Mouse (Mus musculus): ENCODE data around the gene Gab2.
"Not testable (repeated sequence)": the region's sequence is repeated elsewhere in the genome, so short reads cannot be mapped to it uniquely, and the experiment has no call there.

The Gab2 gene

GRCm38 (mm10) chr7:97210064-97210685 lies 128.8 kb downstream of the Gab2 start:
- in situ Hi-C loops (cut with MboI; ENCODE audit: low pct_unique_long_range_greater_than_20kb in 1 of 2, low sequenced_read_pairs in 2 of 2, unreplicated experiment in 1 of 2) = no loop called here

DNA sequence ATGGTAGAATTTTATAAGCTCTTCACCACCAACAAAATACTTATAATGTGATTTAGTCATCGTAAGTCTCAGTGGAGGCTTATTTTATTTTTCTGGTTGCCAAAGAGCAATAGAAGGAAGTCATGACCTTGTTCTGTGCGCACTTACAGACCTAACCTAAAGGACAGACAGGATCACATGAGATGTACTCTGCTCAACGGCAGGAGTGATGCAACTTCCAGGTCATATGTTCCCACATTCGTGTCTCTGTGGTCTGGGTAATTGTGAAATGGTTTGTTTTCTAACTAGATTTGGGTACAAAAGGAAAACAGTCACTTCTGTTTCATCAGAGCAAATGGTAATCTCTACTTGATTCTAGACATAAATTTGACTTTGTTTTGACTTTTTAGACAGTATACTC lies 129.7 kb downstream of the Gab2 start:
- in situ Hi-C loops (cut with MboI; ENCODE audit: low pct_unique_long_range_greater_than_20kb in 1 of 2, low sequenced_read_pairs in 2 of 2, unreplicated experiment in 1 of 2) = no loop called here

DNA sequence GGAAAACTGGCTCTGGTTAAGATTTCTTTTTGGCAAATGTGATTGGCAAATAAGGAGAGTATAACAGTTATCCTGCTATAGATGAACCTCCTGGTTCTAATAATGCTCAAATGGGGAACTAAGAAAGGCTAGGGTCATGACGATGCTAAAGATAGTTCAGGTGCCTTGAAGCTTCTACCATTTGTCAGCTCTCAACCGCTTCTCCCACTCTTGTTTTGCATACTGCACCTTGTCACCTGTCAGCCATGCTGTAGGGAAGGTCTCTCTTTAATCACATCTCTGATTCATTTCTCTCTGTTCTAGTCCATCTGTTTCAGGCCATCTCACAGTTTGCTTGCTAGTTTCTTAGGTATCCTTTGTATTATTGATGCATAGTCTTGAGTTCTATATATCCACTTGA lies 142.4 kb downstream of the Gab2 start:
- in situ Hi-C loops (cut with MboI; ENCODE audit: low pct_unique_long_range_greater_than_20kb in 1 of 2, low sequenced_read_pairs in 2 of 2, unreplicated experiment in 1 of 2) = no loop called here

DNA sequence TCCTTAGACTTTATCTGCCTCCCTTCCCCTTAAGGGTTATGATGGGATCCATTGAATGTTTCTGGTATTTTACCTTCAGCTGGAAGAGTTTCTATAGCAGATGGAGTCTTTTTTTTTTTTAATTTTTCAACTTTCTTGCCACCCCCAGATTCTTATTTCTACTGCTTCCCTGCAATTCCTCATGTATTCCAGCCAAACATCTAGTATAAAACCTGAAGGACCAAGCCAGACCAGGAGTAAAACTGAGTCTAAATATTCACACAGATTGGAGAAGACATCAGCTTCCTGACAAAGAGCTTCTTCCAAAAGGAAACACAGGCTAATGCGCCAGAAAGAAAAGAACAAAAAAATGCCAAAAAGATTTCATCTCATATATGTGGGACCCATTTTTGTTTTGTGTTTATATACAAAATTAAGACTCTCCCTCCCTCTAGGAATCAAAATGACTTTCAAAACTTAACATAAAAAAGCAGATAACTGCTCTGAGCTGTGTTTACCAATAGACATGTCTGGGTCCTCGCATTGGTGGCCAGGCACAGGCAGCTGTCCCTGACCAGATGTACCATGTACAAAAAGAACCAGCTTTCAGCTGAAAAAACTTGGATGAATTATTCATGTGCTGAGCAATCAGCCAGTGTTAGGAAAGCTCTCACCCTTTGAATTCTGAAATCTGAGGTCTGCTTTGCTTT lies 164.0 kb downstream of the Gab2 start:
- in situ Hi-C loops (cut with MboI; ENCODE audit: low pct_unique_long_range_greater_than_20kb in 1 of 2, low sequenced_read_pairs in 2 of 2, unreplicated experiment in 1 of 2) = no loop called here

DNA sequence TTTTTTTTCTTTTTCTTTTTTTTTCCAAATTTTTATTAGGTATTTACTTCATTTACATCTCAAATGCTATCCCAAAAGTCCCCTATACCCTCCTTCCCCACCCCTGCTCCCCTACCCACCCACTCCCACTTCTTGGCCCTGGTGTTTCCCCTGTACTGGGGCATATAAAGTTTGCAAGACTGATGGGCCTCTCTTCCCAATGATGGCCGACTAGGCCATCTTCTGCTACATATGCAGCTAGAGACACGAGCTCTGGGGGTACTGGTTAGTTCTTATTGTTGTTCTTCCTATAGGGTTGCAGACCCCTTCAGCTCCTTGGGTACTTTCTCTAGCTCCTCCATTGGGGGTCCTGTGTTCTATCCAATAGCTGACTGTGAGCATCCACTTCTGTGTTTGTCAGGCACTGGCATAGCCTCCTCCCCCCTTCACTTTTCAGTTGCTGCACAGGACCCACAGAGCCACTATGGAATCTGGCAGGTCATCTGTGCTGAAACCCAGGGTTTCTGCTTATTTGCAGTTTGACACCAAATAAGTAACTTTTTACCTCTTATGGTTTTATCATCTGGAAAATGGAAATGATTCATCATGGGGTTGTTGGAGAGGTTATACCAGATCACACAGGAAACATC lies 164.7 kb downstream of the Gab2 start:
- in situ Hi-C loops (cut with MboI; ENCODE audit: low pct_unique_long_range_greater_than_20kb in 1 of 2, low sequenced_read_pairs in 2 of 2, unreplicated experiment in 1 of 2) = not testable (repeated sequence)

DNA sequence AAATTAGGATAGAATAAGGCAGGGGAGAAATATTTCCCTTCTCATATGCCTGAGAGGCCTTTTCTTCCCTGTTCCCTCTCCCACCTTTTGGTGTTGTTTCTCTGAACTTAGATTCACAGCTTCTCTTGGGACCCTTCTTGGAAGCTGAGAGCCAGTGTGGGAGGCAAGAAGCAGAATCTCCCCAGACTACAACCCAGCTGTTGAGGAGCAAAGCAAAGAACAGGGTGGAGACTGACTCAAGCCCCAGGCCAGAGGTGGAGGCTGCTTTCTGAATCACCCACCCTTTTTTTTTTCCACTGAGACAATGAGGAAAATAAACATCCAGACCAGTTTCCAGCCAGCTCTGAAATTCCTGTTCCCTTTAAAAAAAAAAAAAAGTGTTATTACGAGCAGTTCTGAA lies 166.3 kb downstream of the Gab2 start:
- in situ Hi-C loops (cut with MboI; ENCODE audit: low pct_unique_long_range_greater_than_20kb in 1 of 2, low sequenced_read_pairs in 2 of 2, unreplicated experiment in 1 of 2) = no loop called here

GRCm38 (mm10) chr7:97248136-97248535 lies 166.8 kb downstream of the Gab2 start:
- in situ Hi-C loops (cut with MboI; ENCODE audit: low pct_unique_long_range_greater_than_20kb in 1 of 2, low sequenced_read_pairs in 2 of 2, unreplicated experiment in 1 of 2) = no loop called here

DNA sequence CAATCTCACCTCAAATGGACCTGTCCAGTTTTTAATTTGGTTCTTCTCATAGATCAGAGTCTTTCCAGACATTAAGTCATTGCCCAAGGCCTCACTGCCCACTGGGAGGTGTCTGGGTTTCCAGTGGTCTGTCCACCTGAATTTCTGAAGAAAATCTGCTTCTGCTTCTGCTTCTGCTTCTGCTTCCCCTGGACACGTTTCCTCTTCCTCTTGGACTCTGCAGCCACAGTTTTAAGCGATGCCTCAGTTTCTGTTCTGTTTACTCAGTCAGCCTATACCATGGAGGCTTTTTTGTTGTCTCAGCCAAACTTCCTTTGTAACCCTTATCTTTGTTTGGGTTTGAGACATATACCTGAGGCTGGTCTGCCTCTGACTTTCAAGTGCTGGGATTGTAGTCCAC lies 170.3 kb downstream of the Gab2 start:
- in situ Hi-C loops (cut with MboI; ENCODE audit: low pct_unique_long_range_greater_than_20kb in 1 of 2, low sequenced_read_pairs in 2 of 2, unreplicated experiment in 1 of 2) = no loop called here

- in situ Hi-C loops (cut with MboI; ENCODE audit: low pct_unique_long_range_greater_than_20kb in 1 of 2, low sequenced_read_pairs in 2 of 2, unreplicated experiment in 1 of 2) = no loop called here
These were observed 181.2 kb downstream of the Gab2 start for GRCm38 (mm10) chr7:97262541-97262940.

DNA sequence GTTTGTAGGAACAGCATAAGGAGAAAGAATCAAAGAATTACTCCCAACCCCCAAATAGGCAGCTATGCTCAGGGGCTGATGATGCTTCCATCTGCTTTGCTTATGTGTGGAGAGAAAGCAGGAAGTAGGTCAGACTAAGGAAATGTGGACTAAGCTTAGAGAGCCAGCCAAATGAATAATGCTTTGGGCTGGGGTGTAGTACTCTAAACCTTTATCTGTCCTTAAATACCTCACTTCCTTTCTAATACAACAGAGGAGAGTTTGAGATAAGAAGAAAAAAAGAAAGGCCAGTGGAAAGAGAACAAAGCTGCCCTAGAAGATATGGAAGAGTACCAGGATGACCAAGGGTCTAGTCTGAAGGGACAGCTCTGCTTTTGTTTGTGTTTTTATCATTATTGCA lies 189.0 kb downstream of the Gab2 start:
- in situ Hi-C loops (cut with MboI; ENCODE audit: low pct_unique_long_range_greater_than_20kb in 1 of 2, low sequenced_read_pairs in 2 of 2, unreplicated experiment in 1 of 2) = no loop called here

- in situ Hi-C loops (cut with MboI; ENCODE audit: low pct_unique_long_range_greater_than_20kb in 1 of 2, low sequenced_read_pairs in 2 of 2, unreplicated experiment in 1 of 2) = no loop called here
These were observed 189.7 kb downstream of the Gab2 start for GRCm38 (mm10) chr7:97271068-97271467.

DNA sequence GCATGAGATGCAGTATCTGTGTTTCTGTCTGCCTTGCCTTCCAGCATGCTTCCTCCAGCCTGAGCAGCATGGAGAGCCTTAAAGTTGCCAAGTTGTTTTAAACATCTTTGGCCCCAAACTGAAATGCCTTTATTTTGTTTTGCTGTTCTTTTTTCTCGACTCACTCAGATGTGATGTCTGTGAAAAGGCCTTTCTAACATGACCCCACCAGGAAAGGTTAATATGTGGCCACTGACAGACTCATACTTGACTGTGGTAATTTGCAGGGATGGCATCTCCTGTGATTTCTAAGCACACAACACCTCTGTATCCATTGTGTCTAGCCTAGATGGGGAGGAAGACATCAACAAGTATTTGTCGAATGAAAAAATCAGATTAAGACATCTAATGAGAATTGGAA lies 215.6 kb downstream of the Gab2 start:
- in situ Hi-C loops (cut with MboI; ENCODE audit: low pct_unique_long_range_greater_than_20kb in 1 of 2, low sequenced_read_pairs in 2 of 2, unreplicated experiment in 1 of 2) = no loop called here

DNA sequence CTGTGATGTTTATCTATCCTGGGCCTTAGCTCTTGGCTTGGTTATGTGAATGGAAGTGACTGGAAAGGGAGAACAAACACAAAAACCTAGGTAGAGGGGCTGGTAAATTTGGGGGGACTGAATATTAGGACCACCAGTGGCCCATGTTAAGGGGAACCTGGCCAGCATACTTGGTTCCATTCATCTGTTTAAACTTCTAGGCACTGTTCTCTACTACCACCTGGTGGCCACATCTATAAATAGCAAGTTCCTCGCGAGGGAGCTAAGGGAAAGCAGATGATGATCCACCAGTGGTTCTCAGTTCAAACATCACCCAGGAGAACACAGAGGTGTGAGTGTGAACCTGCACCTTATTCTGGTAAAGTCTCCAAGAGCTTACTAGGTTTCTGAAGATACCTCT lies 216.1 kb downstream of the Gab2 start:
- in situ Hi-C loops (cut with MboI; ENCODE audit: low pct_unique_long_range_greater_than_20kb in 1 of 2, low sequenced_read_pairs in 2 of 2, unreplicated experiment in 1 of 2) = no loop called here

DNA sequence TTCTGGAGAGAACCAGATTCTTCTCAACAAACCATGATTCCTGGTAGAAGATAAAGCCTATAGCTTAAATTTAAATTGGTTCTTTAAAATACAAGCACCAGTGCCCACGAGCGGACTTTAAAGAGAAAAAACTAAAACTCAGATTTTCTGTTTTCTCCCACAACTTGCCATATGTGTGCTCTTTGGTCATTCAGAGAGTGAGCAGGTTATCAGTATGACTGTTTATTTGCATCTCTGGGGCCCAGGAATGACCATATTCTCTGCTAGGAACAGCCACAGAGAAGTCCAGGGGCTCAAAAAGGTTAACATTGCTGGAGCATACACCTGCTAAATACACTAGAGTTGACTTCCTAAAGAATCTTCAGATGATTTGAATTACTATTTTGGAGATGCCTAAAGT lies 216.9 kb downstream of the Gab2 start:
- in situ Hi-C loops (cut with MboI; ENCODE audit: low pct_unique_long_range_greater_than_20kb in 1 of 2, low sequenced_read_pairs in 2 of 2, unreplicated experiment in 1 of 2) = no loop called here

- in situ Hi-C loops (cut with MboI; ENCODE audit: low pct_unique_long_range_greater_than_20kb in 1 of 2, low sequenced_read_pairs in 2 of 2, unreplicated experiment in 1 of 2) = no loop called here
These were observed 217.6 kb downstream of the Gab2 start for GRCm38 (mm10) chr7:97298943-97299342.

DNA sequence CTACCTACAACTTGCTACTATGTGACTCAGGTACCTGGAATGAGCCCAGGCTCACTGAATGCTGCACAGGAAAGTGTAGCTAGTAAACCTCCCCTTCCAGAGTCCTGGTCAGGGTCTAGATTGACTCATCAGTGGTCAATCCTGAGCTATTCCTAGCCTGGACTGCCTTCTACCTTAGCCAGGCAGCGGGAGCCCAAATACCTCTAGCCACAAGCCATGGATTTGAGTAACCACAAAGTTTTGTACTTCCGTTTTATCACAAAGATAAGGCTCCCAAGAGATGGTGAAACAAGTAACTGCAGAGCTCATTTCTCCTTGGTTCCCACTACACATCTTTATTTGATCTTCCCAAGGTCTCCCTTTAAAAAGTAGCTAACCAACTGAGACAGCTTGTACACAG lies 219.5 kb downstream of the Gab2 start:
- in situ Hi-C loops (cut with MboI; ENCODE audit: low pct_unique_long_range_greater_than_20kb in 1 of 2, low sequenced_read_pairs in 2 of 2, unreplicated experiment in 1 of 2) = loop anchor here in 1 of 2 experiments (10.0 to 25.0 kb wide), 2 partner anchors 216 to 339 kb away; partner anchors contain the start of genes Gab2 and Nars2

- in situ Hi-C loops (cut with MboI; ENCODE audit: low pct_unique_long_range_greater_than_20kb in 1 of 2, low sequenced_read_pairs in 2 of 2, unreplicated experiment in 1 of 2) = loop anchor here in 1 of 2 experiments (10.0 to 25.0 kb wide), 2 partner anchors 217 to 339 kb away; partner anchors contain the start of genes Gab2 and Nars2
These were observed 219.9 kb downstream of the Gab2 start for GRCm38 (mm10) chr7:97301321-97301720.

GRCm38 (mm10) chr7:97302261-97302660 lies 220.9 kb downstream of the Gab2 start:
- in situ Hi-C loops (cut with MboI; ENCODE audit: low pct_unique_long_range_greater_than_20kb in 1 of 2, low sequenced_read_pairs in 2 of 2, unreplicated experiment in 1 of 2) = loop anchor here in 1 of 2 experiments (10.0 to 25.0 kb wide), 2 partner anchors 217 to 340 kb away; partner anchors contain the start of genes Gab2 and Nars2

DNA sequence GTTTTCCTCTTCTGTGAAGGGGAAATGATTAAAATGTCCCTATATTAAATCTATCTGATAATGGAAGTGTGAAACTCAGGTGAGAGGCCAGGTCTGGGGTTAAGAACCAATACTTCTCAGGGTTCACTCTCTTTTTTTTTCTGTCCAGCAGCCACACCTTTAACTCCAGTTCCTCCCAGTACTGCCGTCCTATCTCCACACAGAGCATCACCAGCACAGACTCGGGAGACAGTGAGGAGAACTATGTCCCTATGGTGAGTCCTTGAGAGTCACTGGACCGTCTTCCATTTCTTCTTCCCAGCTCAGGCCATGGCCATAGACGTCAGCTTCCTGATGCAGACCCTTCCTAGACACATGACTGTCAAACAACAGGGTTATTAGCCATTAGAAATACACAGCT lies 221.5 kb downstream of the Gab2 start:
- in situ Hi-C loops (cut with MboI; ENCODE audit: low pct_unique_long_range_greater_than_20kb in 1 of 2, low sequenced_read_pairs in 2 of 2, unreplicated experiment in 1 of 2) = loop anchor here in 1 of 2 experiments (10.0 to 25.0 kb wide), 2 partner anchors 218 to 341 kb away; partner anchors contain the start of genes Gab2 and Nars2

All from mouse embryonic stem cell (cell line).